Mouse (Mus musculus): ENCODE results near the gene Trpv5. TPM values are rescaled to one million over a fixed set of nuclear protein-coding genes. Genes with fewer than 3 reads are reported as not detected.

Gene Trpv5
- polyA plus RNA-seq, 1 experiment from 2014 or later: not detected

DNA sequence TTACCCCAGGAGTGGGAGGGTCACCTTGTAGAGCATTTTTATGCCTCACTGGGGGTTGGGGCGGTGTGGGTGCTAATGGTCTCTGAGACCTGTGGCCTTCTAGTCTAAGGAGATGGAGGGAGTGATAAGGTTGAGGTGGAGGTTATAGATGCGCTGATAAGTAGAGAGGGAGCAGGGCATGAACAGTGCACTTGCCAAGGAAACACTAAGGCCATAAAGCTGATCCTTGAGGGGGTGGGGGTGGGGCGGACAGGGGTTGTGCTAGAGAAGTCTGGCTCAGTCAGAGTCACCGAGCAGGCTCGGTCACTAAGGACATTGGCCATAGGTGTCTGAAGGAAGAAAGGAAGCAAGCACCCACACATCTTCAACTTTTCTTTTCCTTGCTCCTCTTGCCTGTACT is 1.1 kb upstream of the Trpv5 start:
- DNase-seq (ENCODE audit: low spot score): no peak
- Histone ChIP-seq H3K4me3 (no peak overlapping the region), H3K4me1 (no peaks in the 10 kb centered on the region), H3K36me3 (replicated peaks) (no peaks in the 10 kb centered on the region), H3K9me3 (no peaks in the 10 kb centered on the region), H3K27me3 (replicated peaks; ENCODE audit: low read depth, poor library complexity, severe bottlenecking) (no peaks in the 10 kb centered on the region), H3K27ac (replicated peaks) (no peak overlapping the region)
- 76% methylated on average over 5 of the region's 5 CpGs for WGBS

DNA sequence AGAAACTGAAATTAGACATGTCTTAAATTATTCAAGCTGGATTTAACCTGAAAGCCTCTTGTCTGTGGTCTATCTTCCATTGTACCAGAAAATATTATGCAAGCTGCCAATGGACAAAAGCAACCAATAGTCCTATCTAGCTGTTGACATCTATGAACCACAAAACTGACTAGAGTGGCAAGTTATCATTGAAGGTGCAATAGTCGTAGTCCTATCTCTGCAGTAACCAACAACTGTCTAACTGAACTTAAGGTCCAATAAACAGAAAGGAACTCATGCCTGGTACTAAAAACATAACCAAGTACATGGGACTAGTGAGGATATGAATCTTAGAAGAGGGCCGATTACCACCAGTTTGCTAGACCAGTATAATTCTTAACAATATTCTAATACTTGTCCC is 4.0 kb downstream of the Trpv5 start:
- 89% methylated on average over 2 of the region's 2 CpGs for WGBS

DNA sequence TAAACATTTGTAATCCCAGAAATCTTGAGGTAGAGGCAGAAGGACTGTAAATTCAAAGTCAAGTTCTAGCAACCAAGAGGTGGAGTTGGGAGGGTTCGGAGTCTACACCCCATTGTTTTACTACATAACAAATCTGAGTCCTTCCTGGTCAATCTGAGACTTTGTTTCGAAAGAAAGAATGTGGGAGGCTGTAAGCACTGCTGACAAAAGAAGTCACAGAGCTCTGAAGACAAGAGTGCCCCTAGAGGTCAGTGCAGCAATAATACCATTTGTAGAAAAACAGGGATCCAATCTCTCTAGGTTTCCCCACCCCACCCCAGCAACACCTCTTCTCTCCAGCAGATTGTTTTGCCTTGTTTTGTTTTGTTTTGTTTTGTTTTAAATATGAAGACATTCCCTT is 18.2 kb downstream of the Trpv5 start:
- DNase-seq (ENCODE audit: low spot score): no peak
- no peak overlapping the region for H3K4me3 ChIP-seq
- no peaks in the 10 kb centered on the region for H3K27me3 ChIP-seq (replicated peaks; ENCODE audit: low read depth, poor library complexity, severe bottlenecking)
- 29% methylated on average over 2 of the region's 2 CpGs for WGBS
- no peaks in the 10 kb centered on the region for H3K9me3 ChIP-seq
- no peaks in the 10 kb centered on the region for H3K4me1 ChIP-seq
- no peaks in the 10 kb centered on the region for H3K36me3 ChIP-seq (replicated peaks)
- H3K27ac ChIP-seq (replicated peaks): no peak overlapping the region

More for the DNA sequence above, 4.0 kb downstream of the Trpv5 start:
- H3K9me3 ChIP-seq: no peaks in the 10 kb centered on the region
- DNase-seq (ENCODE audit: low spot score): no peak
- no peaks in the 10 kb centered on the region for H3K27me3 ChIP-seq (replicated peaks; ENCODE audit: low read depth, poor library complexity, severe bottlenecking)
- no peak overlapping the region for H3K27ac ChIP-seq (replicated peaks)
- H3K4me1 ChIP-seq: no peaks in the 10 kb centered on the region
- H3K36me3 ChIP-seq (replicated peaks): no peaks in the 10 kb centered on the region
- no peak overlapping the region for H3K4me3 ChIP-seq

DNA sequence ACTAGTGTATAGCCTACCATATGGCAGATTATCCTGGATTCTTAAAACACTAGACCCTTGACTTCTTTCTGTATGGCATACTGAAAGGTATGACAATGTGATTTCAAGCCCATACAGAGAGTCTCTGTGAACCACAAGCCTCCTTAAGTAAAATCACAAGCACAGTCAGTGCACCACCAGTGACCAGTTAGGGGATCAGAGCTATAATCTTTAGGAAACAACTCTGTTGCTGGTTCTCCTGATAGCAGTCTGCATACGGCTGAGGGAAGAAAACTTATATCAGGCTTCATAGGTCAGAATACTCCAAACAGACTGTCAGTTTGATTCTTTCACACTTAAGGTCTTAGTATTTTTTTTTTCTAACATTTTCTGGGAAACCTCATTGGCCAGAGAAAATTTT is 22.1 kb downstream of the Trpv5 start:
- Histone ChIP-seq H3K36me3 (replicated peaks) (no peaks in the 10 kb centered on the region), H3K9me3 (no peaks in the 10 kb centered on the region), H3K27ac (replicated peaks) (no peak overlapping the region), H3K4me3 (no peak overlapping the region), H3K4me1 (no peaks in the 10 kb centered on the region), H3K27me3 (replicated peaks; ENCODE audit: low read depth, poor library complexity, severe bottlenecking) (no peaks in the 10 kb centered on the region)
- 88% methylated on average over 1 of the region's 1 CpGs for WGBS
- no peak for DNase-seq (ENCODE audit: low spot score)

DNA sequence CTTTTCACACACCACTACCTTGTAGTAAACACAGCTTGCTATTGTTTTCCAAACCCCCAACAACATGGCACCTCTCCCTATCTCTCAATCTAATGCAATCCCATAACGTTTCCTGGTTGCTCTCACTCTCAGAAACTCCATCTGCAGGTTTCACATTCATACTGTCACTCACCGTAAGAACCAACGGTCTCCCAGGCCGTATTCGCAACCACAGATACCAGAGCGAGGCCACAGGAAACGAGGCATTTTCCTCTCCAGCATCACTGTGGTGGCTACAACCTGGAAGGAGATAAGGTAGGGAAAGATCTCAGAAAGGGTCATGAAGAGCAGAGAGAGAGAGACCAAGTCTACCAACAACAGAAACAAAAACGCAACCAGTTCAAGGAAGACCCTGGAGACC is 25.9 kb downstream of the Trpv5 start:
- no peak overlapping the region for H3K4me3 ChIP-seq
- 86% methylated on average over 8 of the region's 8 CpGs for WGBS
- no peaks in the 10 kb centered on the region for H3K36me3 ChIP-seq (replicated peaks)
- no peaks in the 10 kb centered on the region for H3K4me1 ChIP-seq
- H3K9me3 ChIP-seq: no peaks in the 10 kb centered on the region
- no peak overlapping the region for H3K27ac ChIP-seq (replicated peaks)
- no peak for DNase-seq (ENCODE audit: low spot score)
- H3K27me3 ChIP-seq (replicated peaks; ENCODE audit: low read depth, poor library complexity, severe bottlenecking): no peaks in the 10 kb centered on the region

DNA sequence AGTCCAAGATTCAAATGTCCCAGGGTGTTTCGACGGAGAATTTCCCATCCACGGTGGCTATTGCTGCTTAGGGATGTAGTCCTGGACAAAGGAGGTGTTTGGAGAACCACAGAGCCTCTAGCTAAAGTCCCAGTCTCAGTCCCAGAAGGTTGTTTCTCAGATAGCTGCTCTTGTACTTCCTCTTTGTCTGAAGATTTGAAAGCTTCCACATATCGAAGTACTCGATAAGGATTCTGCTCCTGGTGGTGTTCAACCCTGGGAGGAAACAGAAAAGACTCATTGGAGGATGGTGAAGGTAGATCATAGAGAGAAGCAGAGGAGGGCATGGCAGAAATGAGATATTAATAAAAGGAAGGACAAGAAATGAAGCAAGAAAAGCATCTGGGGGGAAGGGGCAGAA is 27.4 kb downstream of the Trpv5 start:
- H3K4me3 ChIP-seq: no peak overlapping the region
- H3K36me3 ChIP-seq (replicated peaks): no peaks in the 10 kb centered on the region
- no peak for DNase-seq (ENCODE audit: low spot score)
- no peaks in the 10 kb centered on the region for H3K27me3 ChIP-seq (replicated peaks; ENCODE audit: low read depth, poor library complexity, severe bottlenecking)
- no peaks in the 10 kb centered on the region for H3K4me1 ChIP-seq
- no peak overlapping the region for H3K27ac ChIP-seq (replicated peaks)
- H3K9me3 ChIP-seq: no peaks in the 10 kb centered on the region
- WGBS: 94% methylated on average over 5 of the region's 5 CpGs

DNA sequence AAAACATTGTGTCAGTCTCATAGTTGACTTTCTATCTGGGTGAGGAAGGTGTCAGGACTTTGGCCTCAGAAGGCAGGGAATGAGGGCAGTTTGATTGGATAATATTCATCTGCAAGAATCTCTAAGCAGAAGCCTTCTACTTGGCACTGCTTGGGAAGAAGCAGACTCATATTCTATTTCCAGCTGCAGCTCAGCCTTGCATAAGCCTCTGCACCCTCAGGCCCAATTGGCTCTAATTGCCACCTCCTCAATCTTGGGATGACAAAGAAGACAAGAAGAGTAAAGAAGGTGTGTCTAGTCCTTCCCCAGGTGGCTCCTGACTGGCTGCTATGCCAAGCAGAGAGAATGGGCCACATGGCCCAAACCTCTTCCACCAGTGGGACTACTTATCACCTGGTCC is 33.9 kb downstream of the Trpv5 start:
- Histone ChIP-seq H3K27me3 (replicated peaks; ENCODE audit: low read depth, poor library complexity, severe bottlenecking) (no peaks in the 10 kb centered on the region), H3K4me1 (no peaks in the 10 kb centered on the region), H3K36me3 (replicated peaks) (no peaks in the 10 kb centered on the region), H3K9me3 (no peaks in the 10 kb centered on the region), H3K27ac (replicated peaks) (no peak overlapping the region), H3K4me3 (no peak overlapping the region)
- DNase-seq (ENCODE audit: low spot score): no peak

DNA sequence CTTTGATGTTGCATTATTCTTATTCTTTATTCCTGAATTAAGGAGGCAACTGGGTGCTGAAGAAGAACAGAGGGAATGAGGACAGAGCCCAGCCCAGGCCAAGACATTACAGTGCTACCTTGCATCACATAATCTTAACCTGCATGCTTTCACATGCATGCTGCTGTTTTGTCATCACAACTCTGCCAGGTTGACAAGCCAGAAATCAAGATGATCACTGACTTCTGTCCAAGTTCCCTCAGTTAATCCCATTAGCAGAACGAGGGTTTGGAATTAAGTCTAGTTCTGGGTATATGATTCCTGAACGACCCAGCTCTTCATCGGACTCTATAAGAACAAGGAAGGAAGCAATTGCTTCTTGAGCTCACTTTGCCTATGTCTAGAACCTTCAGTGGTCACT is 34.3 kb downstream of the Trpv5 start:
- no peaks in the 10 kb centered on the region for H3K9me3 ChIP-seq
- no peak overlapping the region for H3K27ac ChIP-seq (replicated peaks)
- no peaks in the 10 kb centered on the region for H3K4me1 ChIP-seq
- no peaks in the 10 kb centered on the region for H3K27me3 ChIP-seq (replicated peaks; ENCODE audit: low read depth, poor library complexity, severe bottlenecking)
- no peaks in the 10 kb centered on the region for H3K36me3 ChIP-seq (replicated peaks)
- WGBS: 83% methylated on average over 3 of the region's 3 CpGs
- H3K4me3 ChIP-seq: no peak overlapping the region
- no peak for DNase-seq (ENCODE audit: low spot score)

DNA sequence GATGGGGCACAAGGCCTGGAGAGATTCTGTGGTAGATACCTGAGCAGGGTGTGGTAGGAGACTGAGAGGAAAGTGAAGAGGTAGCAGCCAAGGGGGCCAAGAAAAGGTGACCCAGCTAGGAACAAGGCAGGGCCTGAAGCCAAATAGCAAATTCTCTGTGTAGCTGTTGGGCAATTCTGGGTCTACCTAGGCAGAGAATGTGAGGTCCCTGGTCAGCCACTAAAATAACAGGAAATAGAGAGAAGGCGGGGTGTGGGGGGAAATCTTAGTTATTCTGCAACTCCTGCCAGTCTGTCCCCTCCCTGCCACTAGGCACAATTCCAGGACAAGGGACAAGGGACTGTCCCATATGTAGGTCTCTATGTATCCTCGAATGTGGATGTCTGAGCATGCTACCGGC is 37.3 kb downstream of the Trpv5 start:
- no peaks in the 10 kb centered on the region for H3K27me3 ChIP-seq (replicated peaks; ENCODE audit: low read depth, poor library complexity, severe bottlenecking)
- 90% methylated on average over 3 of the region's 3 CpGs for WGBS
- H3K4me1 ChIP-seq: peaks cover 3% of the 10 kb centered on the region; the same call in 1 of the 2 replicates
- H3K36me3 ChIP-seq (replicated peaks): no peaks in the 10 kb centered on the region
- H3K27ac ChIP-seq (replicated peaks): no peak overlapping the region
- no peak overlapping the region for H3K4me3 ChIP-seq
- H3K9me3 ChIP-seq: no peaks in the 10 kb centered on the region
- DNase-seq (ENCODE audit: low spot score): no peak

DNA sequence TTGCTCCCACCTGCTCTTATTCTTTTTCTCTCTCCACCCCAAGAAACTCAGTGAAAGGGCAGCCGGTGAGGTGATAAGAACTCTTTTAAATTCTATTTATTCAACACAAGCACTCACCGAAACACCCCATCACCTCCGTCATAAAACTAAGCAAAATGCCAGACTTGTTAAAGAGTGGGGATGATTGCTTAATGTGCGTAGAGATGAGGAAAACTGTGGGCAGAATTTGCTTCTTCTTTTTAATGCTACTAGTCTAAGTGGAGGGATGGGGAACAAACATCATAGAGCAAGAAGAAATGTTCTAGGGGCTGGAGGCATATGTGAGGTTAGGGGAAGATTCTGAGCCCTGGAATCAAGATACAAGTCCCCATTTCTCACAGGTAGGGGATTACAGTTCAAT is 37.8 kb downstream of the Trpv5 start:
- H3K9me3 ChIP-seq: no peaks in the 10 kb centered on the region
- no peak overlapping the region for H3K4me3 ChIP-seq
- H3K27ac ChIP-seq (replicated peaks): no peak overlapping the region
- WGBS: 90% methylated on average over 4 of the region's 4 CpGs
- H3K4me1 ChIP-seq: peaks cover 3% of the 10 kb centered on the region; the same call in 1 of the 2 replicates
- no peaks in the 10 kb centered on the region for H3K27me3 ChIP-seq (replicated peaks; ENCODE audit: low read depth, poor library complexity, severe bottlenecking)
- no peak for DNase-seq (ENCODE audit: low spot score)
- no peaks in the 10 kb centered on the region for H3K36me3 ChIP-seq (replicated peaks)

DNA sequence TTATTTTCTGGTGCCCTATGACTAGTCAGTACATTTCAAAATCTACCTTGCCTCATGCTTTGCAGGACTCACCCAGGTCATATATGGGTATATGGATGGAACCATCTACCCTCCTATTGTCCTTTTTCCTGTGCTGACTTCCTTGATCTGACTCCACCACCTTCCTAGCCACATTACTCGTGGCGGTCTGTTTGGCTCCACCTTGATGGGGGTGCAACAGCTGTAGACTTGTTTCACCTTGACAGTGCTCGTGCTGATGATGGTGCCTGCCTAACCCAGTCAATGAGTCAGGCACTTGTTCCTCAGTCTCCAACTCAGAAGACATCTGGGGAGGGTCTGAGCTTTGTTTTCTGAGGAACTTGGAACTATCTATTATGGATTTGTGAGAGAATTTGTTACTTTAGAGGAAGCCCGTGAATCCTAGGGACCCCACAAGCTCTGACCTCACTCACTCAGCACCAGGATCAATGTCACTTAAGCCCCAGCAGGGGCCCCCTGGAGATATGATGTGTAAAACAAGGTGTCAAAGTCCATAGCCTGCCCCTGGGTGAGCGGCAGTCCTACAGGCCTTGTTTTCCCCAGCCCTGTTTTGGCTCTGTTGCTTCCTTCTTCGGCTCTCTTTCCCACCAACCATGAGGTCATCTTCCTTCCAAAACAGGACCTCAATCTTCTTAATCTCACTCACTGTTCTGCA is 39.2 kb downstream of the Trpv5 start:
- no peak overlapping the region for H3K27ac ChIP-seq (replicated peaks)
- H3K36me3 ChIP-seq (replicated peaks): no peaks in the 10 kb centered on the region
- WGBS: 77% methylated on average over 6 of the region's 6 CpGs
- no peaks in the 10 kb centered on the region for H3K9me3 ChIP-seq
- no peak for DNase-seq (ENCODE audit: low spot score)
- H3K4me3 ChIP-seq: no peak overlapping the region
- H3K4me1 ChIP-seq: peaks cover 3% of the 10 kb centered on the region; the same call in 1 of the 2 replicates
- no peaks in the 10 kb centered on the region for H3K27me3 ChIP-seq (replicated peaks; ENCODE audit: low read depth, poor library complexity, severe bottlenecking)

DNA sequence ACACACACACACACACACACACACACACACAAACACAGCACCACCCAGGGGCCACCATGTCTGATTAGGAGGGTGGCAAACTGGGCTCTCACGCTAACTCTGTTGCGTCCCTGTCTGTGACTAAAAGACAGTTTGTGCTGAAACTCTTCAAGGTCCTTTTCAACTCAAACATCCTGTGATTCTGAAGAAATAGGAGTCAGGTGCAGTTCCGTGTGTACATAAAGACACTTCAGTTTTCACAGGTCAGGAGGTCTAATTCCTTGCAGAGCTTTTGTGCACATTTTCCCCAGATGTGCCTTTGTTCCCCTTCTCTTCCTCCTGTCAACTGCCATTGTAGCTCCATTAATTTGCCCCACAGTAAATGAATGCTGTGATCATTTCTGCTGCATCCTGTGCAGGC is 40.1 kb downstream of the Trpv5 start:
- Histone ChIP-seq H3K27ac (replicated peaks) (no peak overlapping the region), H3K36me3 (replicated peaks) (no peaks in the 10 kb centered on the region), H3K27me3 (replicated peaks; ENCODE audit: low read depth, poor library complexity, severe bottlenecking) (no peaks in the 10 kb centered on the region), H3K9me3 (no peaks in the 10 kb centered on the region), H3K4me3 (no peak overlapping the region), H3K4me1 (peaks cover 3% of the 10 kb centered on the region; the same call in 1 of the 2 replicates)
- WGBS: 53% methylated on average over 3 of the region's 3 CpGs
- no peak for DNase-seq (ENCODE audit: low spot score)

DNA sequence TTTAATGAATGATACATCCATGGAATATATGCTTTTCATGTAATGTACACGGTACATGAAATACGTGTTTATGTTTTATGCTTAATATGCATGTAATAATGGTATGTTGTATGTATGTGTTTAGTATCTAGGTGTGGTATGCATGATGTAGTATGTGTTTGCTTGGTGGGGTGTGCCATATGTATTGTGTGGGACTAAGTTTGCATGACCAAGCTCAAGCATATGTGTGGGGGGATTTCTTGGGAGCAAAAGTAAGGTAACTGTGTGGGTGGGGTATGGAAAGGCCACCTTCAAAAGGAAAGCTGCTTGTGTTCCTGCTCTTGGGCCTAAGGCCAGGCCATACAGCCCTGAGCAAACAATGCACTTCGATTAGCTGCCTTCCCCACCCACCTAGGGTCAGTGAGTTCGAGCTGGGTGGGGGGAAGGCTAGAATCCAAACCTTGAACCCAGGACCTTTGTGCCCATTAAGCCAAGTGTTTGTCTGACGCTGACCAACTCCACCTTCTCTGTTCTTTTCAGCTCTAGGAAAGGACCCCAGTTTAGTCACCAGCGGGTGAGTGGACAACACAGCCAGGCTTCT is 42.6 kb downstream of the Trpv5 start:
- H3K27ac ChIP-seq (replicated peaks): no peak overlapping the region
- H3K4me3 ChIP-seq: no peak overlapping the region
- peaks cover 3% of the 10 kb centered on the region; the same call in 1 of the 2 replicates for H3K4me1 ChIP-seq
- H3K36me3 ChIP-seq (replicated peaks): no peaks in the 10 kb centered on the region
- H3K9me3 ChIP-seq: no peaks in the 10 kb centered on the region
- no peak for DNase-seq (ENCODE audit: low spot score)
- WGBS: 75% methylated on average over 6 of the region's 6 CpGs
- no peaks in the 10 kb centered on the region for H3K27me3 ChIP-seq (replicated peaks; ENCODE audit: low read depth, poor library complexity, severe bottlenecking)

All from embryonic facial prominence, embryonic 10.5 days (tissue).